Mouse (Mus musculus): Measurements from ENCODE around the gene Mmaa.

- TF ChIP-seq IRF4 (IDR thresholded peaks at IDR 0.05; ENCODE audit: low read depth, low read length) (no peak), ZC3H11A (IDR thresholded peaks at IDR 0.05; ENCODE audit: low read depth, low read length) (no peak), CTCF (conservative IDR thresholded peaks at IDR 0.05 in 1 of 2, IDR thresholded peaks at IDR 0.05 in 1 of 2; ENCODE audit: low read depth in 2 of 2, low read length in 2 of 2) (no peak), UBTF (IDR thresholded peaks at IDR 0.05; ENCODE audit: low read depth, low read length) (no peak), RCOR1 (conservative IDR thresholded peaks at IDR 0.05; ENCODE audit: low read depth, low read length) (no peak), HCFC1 (IDR thresholded peaks at IDR 0.05; ENCODE audit: low read depth, low read length) (no peak), ZNF384 (IDR thresholded peaks at IDR 0.05; ENCODE audit: low read depth, low read length) (no peak), POLR2A (IDR thresholded peaks at IDR 0.05; ENCODE audit: low read depth, low read length) (no peak), SIN3A (IDR thresholded peaks at IDR 0.05; ENCODE audit: low read length) (no peak), TBP (conservative IDR thresholded peaks at IDR 0.05; ENCODE audit: low read depth, low read length) (no peak), POLR2AphosphoS2 (IDR thresholded peaks at IDR 0.05; ENCODE audit: low read depth, low read length) (no peak), KAT2A (IDR thresholded peaks at IDR 0.05; ENCODE audit: insufficient replicate concordance, low read length) (no peak), CHD2 (IDR thresholded peaks at IDR 0.05; ENCODE audit: low read length) (no peak), CHD1 (IDR thresholded peaks at IDR 0.05; ENCODE audit: low read depth, low read length) (no peak)
Measured at GRCm38 (mm10) chr8:79248470-79248869, 46.3 kb downstream of the Mmaa start, which contains the start of gene 1700011L22Rik.
